Mouse (Mus musculus) fat pad, adult 2 months (tissue): Measurements from ENCODE around the gene Kncn.

Experiments
- DNase-seq: peaks from one replicate; pipeline ENCODE4 v3.0.0-alpha.2; 2011; ENCODE audit warnings: low read depth, low spot score; ENCODE audit errors: extremely low read depth

Kncn gene

GRCm38 (mm10) chr4:115884022-115884421, at the start of gene Kncn:
Gene Kncn, plus strand, starts transcription at chr4:115884400.
- DNase-seq, result no peak

GRCm38 (mm10) chr4:115835576-115835975, 48.6 kb upstream of the Kncn start:
- DNase-seq, result no peak

GRCm38 (mm10) chr4:115838196-115838595, 46.0 kb upstream of the Kncn start:
- DNase-seq, result no peak

DNA sequence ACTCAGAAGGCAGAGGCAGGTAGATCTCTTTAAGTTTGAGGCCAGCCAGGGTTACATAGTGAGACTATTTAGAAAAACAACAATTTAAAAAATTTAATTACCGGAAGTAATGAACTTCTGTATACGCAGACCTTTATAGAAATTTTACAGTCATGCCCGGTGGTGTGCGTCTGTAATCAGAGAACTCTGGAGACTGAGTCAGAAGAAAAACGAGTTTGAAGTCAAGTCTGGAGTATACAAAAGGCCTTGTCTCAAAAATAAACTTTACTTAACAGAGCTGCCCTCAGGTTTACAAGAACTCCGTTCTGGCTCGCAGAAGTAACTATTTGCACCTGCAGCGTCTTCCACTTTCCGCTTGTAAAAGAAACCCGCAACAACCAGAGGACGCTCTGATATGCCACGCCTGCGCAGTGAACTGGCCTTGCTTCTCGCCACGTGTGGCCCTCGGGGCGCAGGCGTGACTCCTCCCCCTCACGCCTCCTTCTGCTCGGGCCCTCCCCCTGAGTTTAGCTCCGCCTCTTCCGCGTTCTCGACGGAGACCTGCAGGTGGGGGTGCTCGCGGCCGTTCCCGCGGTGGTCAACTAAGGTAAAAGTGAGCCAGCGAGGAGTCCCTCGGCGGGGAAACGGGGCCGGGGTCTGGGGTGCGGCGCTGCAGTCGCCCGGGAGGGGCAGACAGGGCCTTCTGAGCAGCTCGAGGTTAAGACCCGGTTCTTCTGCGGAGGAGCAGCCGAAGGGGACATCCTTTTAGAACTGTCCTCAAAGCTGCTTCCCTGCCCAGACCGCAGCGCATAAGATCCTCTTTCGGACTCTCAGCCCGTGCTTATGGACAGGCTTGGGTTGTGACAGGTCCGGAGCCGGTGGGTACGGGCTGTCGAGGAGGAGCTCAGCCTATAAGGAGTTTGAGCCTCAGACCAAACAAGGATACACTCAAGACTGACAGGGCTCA, 45.2 kb upstream of the Kncn start, which contains the start of gene Mknk1:
Gene Mknk1 (plus strand): TSS at position 503 of the 946 bp plus-strand sequence.
- DNase-seq, result no peak

DNA sequence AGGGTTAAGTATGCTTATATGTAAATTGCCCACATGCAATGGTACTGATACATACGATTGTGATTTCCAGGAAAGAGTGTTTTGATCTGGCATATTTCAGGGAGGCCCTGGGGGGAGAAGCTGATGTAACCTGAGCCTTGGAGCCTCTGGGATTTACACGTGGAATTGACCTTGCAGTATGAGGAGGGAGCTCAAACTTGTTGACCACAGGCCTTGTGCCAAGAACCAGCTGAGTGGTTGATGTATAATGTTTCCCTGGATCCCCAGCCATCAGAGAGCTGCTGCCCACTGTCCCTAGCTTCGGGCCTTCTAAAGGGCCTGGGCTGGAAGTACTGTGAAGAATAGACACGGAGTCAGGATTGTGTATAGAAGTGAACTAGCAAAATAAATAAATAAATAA, 44.2 kb upstream of the Kncn start:
- DNase-seq, result no peak

- DNase-seq, result no peak
Observed at GRCm38 (mm10) chr4:115840842-115841241, 43.4 kb upstream of the Kncn start.

GRCm38 (mm10) chr4:115846656-115847055, 37.5 kb upstream of the Kncn start:
- DNase-seq, result no peak

GRCm38 (mm10) chr4:115847377-115847776, 36.8 kb upstream of the Kncn start:
- DNase-seq, result no peak

- no peak for DNase-seq
Observed at GRCm38 (mm10) chr4:115848083-115848482, 36.1 kb upstream of the Kncn start.

DNA sequence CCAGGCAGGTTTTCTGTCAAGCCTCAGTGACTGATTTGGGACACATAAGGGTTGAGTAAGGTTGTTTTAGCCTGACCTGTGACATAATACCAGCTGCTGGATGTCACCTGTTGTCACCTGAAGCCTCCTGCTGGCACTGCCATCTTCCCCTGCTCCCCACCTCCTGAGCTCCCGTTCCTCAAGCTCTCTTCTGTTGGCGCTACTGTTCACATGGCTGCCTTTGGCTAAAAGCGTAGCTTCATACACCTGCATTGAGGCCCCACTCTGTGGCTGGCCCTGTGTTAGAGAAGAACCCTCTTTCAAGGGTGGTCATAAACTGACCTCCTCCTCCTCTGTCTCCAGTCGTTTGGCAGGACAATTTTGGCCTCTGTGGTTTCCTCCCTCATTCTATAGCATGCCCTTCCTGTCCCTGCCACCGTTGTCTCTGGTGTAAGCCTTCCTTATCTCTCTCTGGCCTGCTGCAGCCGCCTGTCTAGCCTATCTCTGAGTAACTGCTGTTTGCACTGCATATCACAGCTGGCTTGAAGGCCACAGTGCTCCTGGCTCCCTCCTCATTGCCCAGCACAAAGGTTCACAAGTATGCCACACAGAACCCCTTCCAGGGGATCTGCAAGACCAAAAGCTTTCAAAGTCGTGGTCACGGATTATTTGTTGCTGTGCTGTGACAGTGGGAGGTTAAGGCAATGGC, 35.1 kb upstream of the Kncn start:
- DNase-seq, result no peak

DNA sequence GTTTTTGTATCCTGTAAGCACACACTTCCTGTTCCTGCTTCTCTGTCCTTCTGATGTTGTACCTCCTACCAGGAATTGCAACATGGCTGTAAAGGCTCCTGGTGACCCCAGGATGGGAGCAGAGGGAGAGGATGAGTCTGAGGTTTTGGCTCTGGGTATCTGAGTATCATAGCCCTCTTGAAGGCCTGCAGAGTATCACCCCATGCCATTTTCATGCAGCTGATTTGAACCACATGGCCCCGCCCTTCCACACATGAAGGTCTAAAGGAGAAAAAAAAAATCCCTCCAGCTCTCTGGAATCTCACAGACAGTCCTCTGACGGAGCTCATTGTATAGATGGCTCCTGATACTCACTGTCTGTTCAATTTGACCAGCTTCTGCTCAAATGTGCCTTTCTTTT, 34.1 kb upstream of the Kncn start:
- DNase-seq, result no peak

- no peak for DNase-seq
Observed at GRCm38 (mm10) chr4:115850631-115851030, 33.6 kb upstream of the Kncn start.

- no peak for DNase-seq
Observed at GRCm38 (mm10) chr4:115851569-115851968, 32.6 kb upstream of the Kncn start.

DNA sequence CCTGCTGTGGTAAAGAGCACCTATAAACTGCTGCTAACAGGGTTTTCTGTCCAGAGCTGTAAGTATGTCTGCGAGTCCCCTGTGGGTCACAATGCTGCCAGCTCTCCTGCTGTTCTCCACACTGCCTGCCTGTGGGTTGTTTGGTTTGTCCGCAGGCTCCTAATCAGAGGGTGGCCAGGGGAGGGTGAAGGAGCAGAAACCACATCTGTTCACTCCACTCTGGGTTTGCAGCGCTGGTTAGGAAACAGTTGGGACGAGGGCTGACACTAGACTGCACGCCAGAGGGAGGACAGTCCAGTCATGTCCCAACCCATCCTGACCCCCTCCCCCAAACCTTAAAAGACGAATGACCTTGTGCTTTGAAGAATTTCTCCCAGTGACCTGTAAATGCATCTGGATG, 29.1 kb upstream of the Kncn start:
- no peak for DNase-seq

- no peak for DNase-seq
Observed at GRCm38 (mm10) chr4:115855609-115856008, 28.6 kb upstream of the Kncn start.

- DNase-seq, result no peak
Observed at GRCm38 (mm10) chr4:115856282-115856681, 27.9 kb upstream of the Kncn start.

DNA sequence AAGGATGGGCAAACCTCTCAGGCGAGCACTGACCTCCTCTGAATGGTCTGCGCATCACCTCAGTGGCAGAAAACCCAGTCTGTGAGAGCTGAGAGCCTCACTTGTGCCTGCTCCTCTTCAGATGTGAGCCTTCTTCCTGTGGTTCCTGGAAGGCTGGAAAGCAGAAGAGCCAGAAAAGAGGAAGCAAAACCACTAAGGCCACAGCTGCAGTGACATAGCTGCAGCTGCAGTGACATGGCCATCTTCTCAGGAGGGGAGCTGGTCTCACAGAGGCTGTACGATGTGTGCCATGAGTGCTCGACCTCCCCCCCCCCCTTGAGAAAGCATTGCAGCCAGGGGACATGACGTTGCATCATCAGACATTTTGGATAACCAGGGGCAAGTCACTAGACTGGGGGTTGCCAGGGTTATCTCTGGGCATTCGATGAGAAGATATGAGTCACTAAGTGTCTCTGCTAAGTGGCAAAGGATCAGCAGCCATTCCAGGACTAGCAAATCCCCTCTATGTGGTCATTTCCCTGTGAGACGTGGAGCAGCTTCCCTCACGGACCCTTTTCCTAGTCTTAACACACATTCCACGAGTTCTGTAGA, 26.8 kb upstream of the Kncn start:
- no peak for DNase-seq

GRCm38 (mm10) chr4:115863352-115863751, 20.8 kb upstream of the Kncn start:
- no peak for DNase-seq

DNA sequence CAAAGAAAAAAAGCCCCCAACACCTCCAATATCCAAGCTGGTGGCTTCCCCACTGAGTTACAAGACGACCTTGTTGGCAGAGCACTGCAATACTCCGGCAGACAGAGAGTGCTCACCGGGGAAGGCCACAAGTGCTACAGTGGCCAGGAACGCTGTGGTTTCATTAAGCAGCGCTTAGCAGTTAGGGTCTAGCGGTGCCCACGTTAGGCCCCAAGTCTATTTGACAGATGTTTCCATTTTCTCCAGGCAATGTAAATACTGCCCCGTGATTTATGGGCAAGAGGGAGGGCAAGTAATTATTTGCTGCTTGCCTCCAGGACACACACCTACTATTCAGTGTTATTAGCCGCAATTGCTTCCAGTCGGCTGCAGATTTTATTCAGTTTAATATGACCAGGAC, 20.3 kb upstream of the Kncn start:
- no peak for DNase-seq

DNA sequence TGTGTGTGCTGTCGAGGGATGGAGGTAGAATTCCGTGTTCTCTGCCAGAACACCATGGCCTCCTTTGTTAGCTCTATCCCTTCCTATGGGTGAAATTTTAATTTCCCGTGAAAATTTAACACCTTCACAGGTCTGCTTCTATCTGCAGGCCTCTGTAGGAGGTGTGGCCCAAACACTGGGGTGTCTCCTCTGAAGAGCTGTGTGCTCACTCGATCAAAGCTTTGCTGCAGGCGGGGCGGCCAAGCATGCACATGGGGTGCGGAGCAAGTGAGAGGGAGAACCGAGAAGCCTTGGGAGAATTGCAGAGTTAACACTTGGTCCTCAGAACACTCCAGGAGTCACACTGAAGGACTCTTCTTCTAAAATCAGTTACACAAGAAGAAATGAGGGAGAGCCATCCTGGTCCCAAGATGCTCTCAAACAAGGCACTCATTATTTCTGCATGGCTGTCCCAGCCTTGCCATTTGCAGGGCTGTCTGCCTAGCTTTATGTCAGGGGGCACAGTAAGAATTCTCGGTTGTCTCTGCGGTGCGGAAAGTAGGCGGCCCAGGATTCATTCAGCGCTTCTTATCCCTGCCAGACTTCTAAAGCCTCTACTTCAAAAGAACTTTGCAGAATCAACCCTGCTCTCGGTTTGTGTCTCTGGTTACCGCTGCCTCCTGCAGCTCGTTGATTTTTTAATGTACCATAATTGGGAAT, 14.5 kb upstream of the Kncn start:
- DNase-seq, result no peak

DNA sequence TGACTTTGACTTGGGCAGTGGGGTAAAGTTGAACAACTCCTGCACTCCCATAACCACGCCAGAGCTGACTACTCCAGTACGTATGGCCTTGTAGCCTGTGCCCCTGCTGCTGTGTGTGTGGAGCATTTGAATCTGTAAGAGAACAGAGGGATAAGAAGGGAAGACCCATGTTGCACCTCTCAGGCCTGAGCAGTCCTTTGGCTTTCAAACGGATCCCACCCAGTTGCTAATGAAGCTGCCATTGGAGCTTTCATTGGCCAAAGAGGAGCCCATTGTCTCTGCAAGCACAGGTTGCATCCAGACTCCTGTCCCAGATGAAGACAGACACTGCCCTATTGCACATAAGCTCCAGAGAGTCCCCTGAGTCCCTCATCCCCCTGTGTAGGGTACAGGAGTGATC, 11.0 kb upstream of the Kncn start:
- no peak for DNase-seq
